Mouse (Mus musculus): ENCODE results near the gene Rbm33.

Gene Rbm33

GRCm38 (mm10) chr5:28412006-28412685 is 95.2 kb downstream of the Rbm33 start:
- DNase-seq (ENCODE audit: low spot score in 2 of 2) = no peak

GRCm38 (mm10) chr5:28413533-28413932 is 96.6 kb downstream of the Rbm33 start:
- no peak for DNase-seq (ENCODE audit: low spot score in 2 of 2)

- no peak for DNase-seq (ENCODE audit: low spot score in 2 of 2)
Measured at GRCm38 (mm10) chr5:28414076-28414475, 97.2 kb downstream of the Rbm33 start.

DNA sequence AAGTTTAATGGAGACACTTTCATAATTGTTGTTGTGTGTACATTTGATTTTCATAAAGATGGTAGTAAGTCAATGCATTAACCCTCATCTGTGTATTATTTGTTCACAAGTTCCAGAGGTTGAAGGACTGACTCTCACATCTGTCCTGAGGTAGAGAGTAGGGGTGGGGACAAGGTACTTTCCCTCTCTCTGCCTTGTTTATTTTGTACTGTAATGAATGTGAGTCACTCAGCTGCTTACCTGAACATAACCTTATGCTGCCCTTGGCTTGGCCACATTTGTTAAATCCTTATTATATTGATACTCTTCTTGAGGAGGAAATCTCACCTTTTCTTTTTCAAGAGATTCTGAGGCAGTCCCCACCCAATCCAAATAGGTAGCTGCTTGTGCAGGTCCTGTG is 99.1 kb downstream of the Rbm33 start:
- DNase-seq (ENCODE audit: low spot score in 2 of 2) = no peak

DNA sequence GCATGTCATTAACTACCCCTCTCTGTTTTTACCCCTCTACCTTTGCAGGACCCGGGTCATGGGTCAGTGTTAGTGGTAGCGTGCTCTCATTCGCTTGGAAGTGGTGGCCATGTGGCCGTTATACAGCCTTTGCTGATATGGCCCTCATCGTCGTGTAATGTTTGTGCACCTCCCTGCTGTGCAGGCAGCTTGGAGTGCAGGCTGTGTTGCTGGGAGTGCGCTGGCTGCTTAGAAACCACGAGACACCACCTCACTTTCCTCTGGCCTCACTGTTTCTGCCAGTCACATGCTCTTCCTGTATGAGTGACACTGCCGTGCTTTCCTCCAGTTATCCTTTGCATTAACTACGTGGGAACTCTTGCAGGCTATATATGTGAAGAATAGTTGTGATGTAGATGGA is 101.8 kb downstream of the Rbm33 start:
- DNase-seq (ENCODE audit: low spot score in 2 of 2) = no peak

DNA sequence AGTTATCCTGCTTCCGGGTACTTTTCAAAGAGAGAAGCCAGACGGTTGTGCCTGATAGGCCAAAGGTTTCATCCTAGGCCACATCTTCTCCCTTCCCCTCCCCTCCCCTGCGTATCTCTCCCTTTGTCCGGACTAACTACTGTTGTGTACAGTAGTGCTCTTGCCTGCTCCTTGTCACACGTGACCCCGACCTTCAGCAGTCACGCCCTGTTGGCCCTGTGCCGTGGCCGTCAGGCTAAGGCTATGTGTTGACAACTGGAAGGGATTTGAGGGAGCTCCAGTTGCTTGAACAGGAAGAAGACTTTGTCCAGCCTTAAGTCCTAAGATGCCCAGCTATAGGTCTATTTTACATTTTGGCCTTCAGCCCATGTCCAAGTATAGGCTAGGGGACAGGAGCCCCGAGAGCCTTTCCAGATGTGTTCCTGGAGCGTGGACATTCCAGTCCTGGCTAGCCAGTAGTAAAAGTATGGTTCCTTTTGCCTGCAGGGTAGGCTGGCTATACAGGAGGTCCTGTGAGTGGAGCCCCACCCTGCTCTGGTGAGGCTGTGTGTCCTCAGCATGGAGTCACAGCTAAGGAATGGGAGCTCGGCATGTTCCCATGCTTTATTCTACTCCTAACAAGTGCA is 102.8 kb downstream of the Rbm33 start:
- DNase-seq (ENCODE audit: low spot score in 2 of 2) = no peak

DNA sequence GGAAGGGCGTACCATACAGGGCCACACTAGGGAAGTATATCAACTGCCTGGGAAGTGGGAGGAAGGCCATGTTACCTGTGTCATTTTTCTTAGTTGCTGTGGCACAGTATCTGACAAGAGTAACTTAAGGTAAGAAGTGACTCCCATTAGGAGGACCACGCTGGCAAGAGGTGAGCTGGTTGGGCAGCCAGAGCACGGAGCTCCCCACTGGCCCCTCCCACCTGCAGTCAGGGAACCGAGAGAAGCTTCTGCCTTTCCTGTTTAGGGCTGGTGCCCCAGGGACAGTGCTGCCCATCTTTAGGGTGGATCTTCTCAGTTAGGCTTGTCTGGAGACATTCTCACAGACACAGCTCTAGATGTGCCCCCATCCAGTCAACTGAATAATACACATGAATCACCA is 106.9 kb downstream of the Rbm33 start:
- no peak for DNase-seq (ENCODE audit: low spot score in 2 of 2)

DNA sequence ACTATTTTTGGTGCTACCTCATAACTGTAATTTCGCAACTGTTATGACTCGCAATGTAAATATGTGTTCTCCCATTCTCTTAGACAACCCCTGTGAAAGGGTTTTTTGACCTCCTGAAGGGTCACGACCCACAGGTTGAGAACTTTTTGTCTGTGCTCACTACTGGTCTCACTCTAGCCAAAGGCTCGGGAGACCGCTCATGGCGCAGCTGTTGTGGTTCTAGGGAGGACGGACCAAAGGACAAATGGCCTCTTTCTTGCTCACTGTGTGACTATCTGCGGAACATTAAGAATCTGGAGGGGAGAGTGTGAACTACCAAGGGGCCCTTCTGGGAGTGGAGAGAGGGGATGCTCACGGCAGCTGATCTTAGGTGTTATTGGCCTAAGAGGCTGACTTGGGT is 109.0 kb downstream of the Rbm33 start:
- DNase-seq (ENCODE audit: low spot score in 2 of 2) = no peak

- DNase-seq (ENCODE audit: low spot score in 2 of 2) = no peak
Measured at GRCm38 (mm10) chr5:28450126-28450890, 133.4 kb downstream of the Rbm33 start.

- peak; percentile 67 to 83 for DNase-seq (ENCODE audit: low spot score in 2 of 2)
Measured at GRCm38 (mm10) chr5:28451053-28451638, 134.2 kb downstream of the Rbm33 start.

- no peak for DNase-seq (ENCODE audit: low spot score in 2 of 2)
Measured at GRCm38 (mm10) chr5:28453086-28453485, 136.2 kb downstream of the Rbm33 start.

DNA sequence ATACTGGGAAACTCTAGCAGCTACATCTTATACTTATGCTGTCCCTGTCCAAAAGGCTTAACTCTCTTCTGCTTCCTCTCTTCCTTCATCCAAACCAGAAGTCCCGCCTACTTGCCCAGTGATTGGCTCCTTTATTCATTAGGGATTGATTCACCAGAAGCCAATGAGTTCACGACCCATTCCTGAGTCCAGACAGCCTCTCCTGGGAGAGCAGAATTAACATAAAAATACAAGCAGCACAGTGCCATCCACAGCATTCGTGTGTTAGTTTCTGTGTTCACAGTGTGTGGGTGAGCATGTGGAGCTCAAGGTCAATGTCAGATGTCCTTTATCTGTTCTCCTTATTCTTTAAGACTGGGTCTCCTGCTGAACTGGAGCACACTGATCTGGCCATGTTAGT is 136.6 kb downstream of the Rbm33 start:
- DNase-seq (ENCODE audit: low spot score in 2 of 2) = no peak

- DNase-seq (ENCODE audit: low spot score in 2 of 2) = peak in 1 of 2 experiments; percentile 2
Measured at GRCm38 (mm10) chr5:28454546-28454945, 137.6 kb downstream of the Rbm33 start.

- peak in 1 of 2 experiments; percentile 2 for DNase-seq (ENCODE audit: low spot score in 2 of 2)
Measured at GRCm38 (mm10) chr5:28455721-28456120, 138.8 kb downstream of the Rbm33 start.

- peak in 1 of 2 experiments; percentile 3 for DNase-seq (ENCODE audit: low spot score in 2 of 2)
Measured at GRCm38 (mm10) chr5:28456366-28456765, 139.4 kb downstream of the Rbm33 start.

- peak in 1 of 2 experiments; percentile 17 for DNase-seq (ENCODE audit: low spot score in 2 of 2)
Measured at GRCm38 (mm10) chr5:28457921-28458641, 141.2 kb downstream of the Rbm33 start.

DNA sequence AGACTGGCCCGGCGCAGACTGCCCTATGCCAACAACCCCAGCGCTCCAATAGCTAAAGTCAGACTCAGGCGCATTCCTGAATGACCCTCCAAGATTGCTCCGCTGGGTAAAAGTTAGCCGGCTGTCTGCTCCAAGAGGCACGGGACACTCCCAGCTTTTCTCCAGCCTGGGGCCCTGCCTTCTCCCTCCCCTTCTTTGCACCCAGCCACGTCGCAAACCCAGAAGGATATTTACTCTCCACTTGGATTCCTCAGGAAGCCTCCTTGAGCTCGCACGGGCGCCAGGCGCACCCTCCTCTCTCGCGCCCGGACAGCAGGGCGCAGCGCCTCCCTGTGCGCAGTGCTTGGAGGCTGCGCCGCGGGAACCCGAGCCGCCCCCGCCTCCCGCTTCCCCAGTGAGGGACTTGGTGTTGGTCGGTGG is 141.9 kb downstream of the Rbm33 start:
- DNase-seq (ENCODE audit: low spot score in 2 of 2) = no peak

DNA sequence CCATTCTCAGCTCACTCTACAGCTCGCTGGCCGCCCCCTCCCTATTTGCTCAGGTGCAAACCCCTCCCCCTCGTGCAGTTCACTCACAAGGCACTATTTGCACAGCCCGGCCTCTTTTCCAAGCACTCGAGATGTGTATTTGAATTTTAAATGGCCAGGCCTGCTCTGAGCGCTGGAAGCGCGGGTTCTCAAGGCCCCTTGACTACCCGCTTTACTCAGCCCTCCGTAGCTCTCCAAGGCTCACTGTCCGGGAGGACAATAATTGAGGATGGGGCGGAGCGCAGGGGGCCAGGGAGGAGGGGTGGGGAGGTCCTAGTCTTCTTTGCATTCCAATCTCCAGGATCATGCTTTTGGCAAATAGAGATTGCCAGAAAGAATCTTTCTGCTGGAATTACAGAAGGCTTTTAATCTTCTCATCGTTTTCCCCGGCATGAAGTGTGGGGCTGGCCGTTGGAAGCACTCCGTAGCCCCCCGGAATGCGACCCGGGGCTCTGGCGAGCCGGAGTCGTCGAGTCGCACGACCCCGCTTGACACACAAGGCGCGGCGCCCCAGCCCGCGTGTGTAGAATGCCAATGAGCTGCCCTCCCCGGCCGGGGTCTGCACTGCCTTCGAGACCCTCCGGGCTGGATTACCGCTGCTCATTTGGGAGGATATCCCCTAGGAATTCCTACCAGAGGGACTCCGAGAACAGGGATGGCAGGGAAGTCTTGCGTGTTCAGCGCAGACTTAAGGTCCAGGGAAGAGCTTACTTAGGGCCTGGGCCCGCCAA is 142.7 kb downstream of the Rbm33 start:
- no peak for DNase-seq (ENCODE audit: low spot score in 2 of 2)

DNA sequence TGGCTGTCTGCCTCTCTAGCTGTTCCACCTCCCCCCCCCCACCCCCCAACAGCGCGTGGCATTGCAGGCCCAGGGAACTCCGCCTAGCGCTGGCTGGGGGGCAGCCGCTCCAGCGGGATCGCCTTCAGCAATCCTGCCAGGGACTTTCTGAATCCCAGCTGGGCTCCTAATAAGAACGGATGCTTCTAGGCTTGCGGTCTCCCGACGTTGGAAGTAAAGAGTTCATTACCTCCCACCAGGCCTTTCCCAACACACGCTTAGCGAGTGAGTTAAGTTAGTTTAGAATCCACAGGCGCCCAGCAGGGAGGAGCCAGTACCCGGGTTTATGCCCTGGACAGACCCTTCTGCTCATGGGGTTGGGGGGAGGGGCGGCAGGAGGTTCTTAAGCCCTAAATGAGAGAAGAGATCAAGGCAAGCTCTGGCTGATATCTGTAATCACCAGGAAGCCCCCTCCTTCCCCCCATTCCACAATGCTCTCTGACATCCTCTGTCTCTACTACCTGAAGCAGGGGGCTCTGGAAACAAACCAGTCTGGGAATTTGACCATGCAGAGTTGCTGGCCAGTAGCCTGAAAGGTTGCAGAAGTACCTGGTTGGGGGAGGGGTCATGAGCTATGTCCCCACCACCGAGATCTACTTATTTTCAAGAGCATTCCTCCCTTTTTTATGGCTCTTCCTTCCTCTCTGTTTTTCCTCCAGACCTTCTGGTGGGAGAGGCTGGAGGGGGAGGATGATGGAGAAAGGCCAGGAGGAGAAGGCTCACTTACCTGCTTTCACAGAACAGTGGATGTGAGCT is 143.8 kb downstream of the Rbm33 start:
- DNase-seq (ENCODE audit: low spot score in 2 of 2) = no peak

GRCm38 (mm10) chr5:28461376-28461775 is 144.5 kb downstream of the Rbm33 start:
- no peak for DNase-seq (ENCODE audit: low spot score in 2 of 2)
